Mouse (Mus musculus) heart, embryonic 15.5 days (tissue): Measurements from ENCODE around the gene Ushbp1. TPM values are rescaled to one million over a fixed set of nuclear protein-coding genes. Genes with fewer than 3 reads are reported as not detected.
"Not testable (repeated sequence)": the region's sequence is repeated elsewhere in the genome, so short reads cannot be mapped to it uniquely, and the experiment has no call there.

ENCODE experiments used
- ATAC-seq: fragments of 200-750 bp; cut with Nextera tagmentation; replicated peaks from 2 replicates; pipeline ENCODE4 v1.8.0; 2017; ENCODE audit warnings: low read depth, moderate TSS enrichment; ENCODE audit not compliant: insufficient number of reproducible peaks, insufficient read depth, low FRiP score
- H3K27ac ChIP-seq: fragments of 300-500 bp; sonication (generic); 2 replicates; pipeline ENCODE4 v1.5.1; 2015; ENCODE audit warnings: mild to moderate bottlenecking, inconsistent platforms
- H3K27me3 ChIP-seq: fragments of 300-500 bp; sonication (generic); 2 replicates; pipeline ENCODE4 v1.6.1; 2015; ENCODE audit warnings: inconsistent platforms
- H3K36me3 ChIP-seq: fragments of 300-500 bp; sonication (generic); 2 replicates; pipeline ENCODE4 v1.6.1; 2015; ENCODE audit warnings: mild to moderate bottlenecking, inconsistent platforms
- H3K4me1 ChIP-seq: fragments of 300-500 bp; sonication (generic); replicated peaks from 2 replicates; pipeline ENCODE4 v1.6.1; 2015; ENCODE audit warnings: inconsistent platforms
- H3K4me2 ChIP-seq: fragments of 300-500 bp; sonication (generic); 2 replicates; pipeline ENCODE4 v1.6.1; 2015; ENCODE audit warnings: inconsistent platforms, mild to moderate bottlenecking, moderate library complexity
- H3K4me3 ChIP-seq: fragments of 300-500 bp; sonication (generic); 2 replicates; pipeline ENCODE4 v1.5.1; 2015; ENCODE audit warnings: mild to moderate bottlenecking, inconsistent platforms
- H3K9ac ChIP-seq: fragments of 300-500 bp; sonication (generic); 2 replicates; pipeline ENCODE4 v1.6.1; 2015; ENCODE audit warnings: mild to moderate bottlenecking, inconsistent platforms
- H3K9me3 ChIP-seq: fragments of 300-500 bp; sonication (generic); replicated peaks from 2 replicates; pipeline ENCODE4 v1.6.1; 2016; ENCODE audit warnings: inconsistent platforms
- WGBS: fragments of 180-500 bp; shearing (Covaris S2); methylation state at CpG from one replicate; pipeline ENCODE4 v1.1.7; 2015; ENCODE audit warnings: mixed read lengths; 5-methylcytosine and 5-hydroxymethylcytosine counted together
- polyA plus RNA-seq: library from polyadenylated mRNA; unstranded; fragments of >200 nt; fragmentation: Nextera tagmentation; extraction: Ambion mirVana; gene quantifications from 2 replicates; pipeline ENCODE4 v1.2.1, GENCODE M21; 2015

Gene Ushbp1
- polyA plus RNA-seq, 1 experiment from 2014 or later = 14.6 TPM

- Histone ChIP-seq H3K27ac (peak overlapping the region; percentile 93), H3K4me3 (no peak overlapping the region), H3K27me3 (no peaks in the 10 kb centered on the region), H3K4me2 (peak overlapping the region; percentile 87; the same call in 1 of the 2 replicates), H3K9me3 (no peaks in the 10 kb centered on the region), H3K4me1 (peaks cover 33% of the 10 kb centered on the region), H3K9ac (no peak overlapping the region; the same call in 1 of the 2 replicates), H3K36me3 (peaks cover 7% of the 10 kb centered on the region; the same call in 1 of the 2 replicates)
- ATAC-seq = no peak
These were observed 27.2 kb downstream of the Ushbp1 start for GRCm38 (mm10) chr8:71368366-71368765.

- WGBS = 39% methylated on average over 17 of the region's 17 CpGs
- peak overlapping the region; percentile 87 for H3K4me2 ChIP-seq
- H3K27ac ChIP-seq = peak overlapping the region; percentile 93
- no peak for ATAC-seq
- no peaks in the 10 kb centered on the region for H3K27me3 ChIP-seq
- H3K36me3 ChIP-seq = peaks cover 7% of the 10 kb centered on the region; the same call in 1 of the 2 replicates
- H3K4me3 ChIP-seq = peak overlapping the region; percentile 79
- peaks cover 33% of the 10 kb centered on the region for H3K4me1 ChIP-seq
- no peaks in the 10 kb centered on the region for H3K9me3 ChIP-seq
- peak overlapping the region; percentile 70 for H3K9ac ChIP-seq
These were observed 27.9 kb downstream of the Ushbp1 start for GRCm38 (mm10) chr8:71367529-71368176.

GRCm38 (mm10) chr8:71366771-71367528, 28.7 kb downstream of the Ushbp1 start, which contains the start of gene Use1:
Use1 (plus strand) TSS chr8:71366848.
- peak; percentile 82 for ATAC-seq
- Histone ChIP-seq H3K4me1 (peaks cover 33% of the 10 kb centered on the region), H3K36me3 (peaks cover 7% of the 10 kb centered on the region; the same call in 1 of the 2 replicates), H3K4me2 (peak within 1 kb of the TSS; percentile 87), H3K9me3 (no peaks in the 10 kb centered on the region), H3K27ac (peak within 1 kb of the TSS; percentile 93), H3K27me3 (no peaks in the 10 kb centered on the region), H3K4me3 (peak within 1 kb of the TSS; percentile 79), H3K9ac (peak within 1 kb of the TSS; percentile 70)
- WGBS = under 1% methylated on average over 56 of the region's 56 CpGs

- no peaks in the 10 kb centered on the region for H3K4me1 ChIP-seq
- no peaks in the 10 kb centered on the region for H3K27me3 ChIP-seq
- peaks cover 73% of the 10 kb centered on the region for H3K36me3 ChIP-seq
- ATAC-seq = no peak
- no peak overlapping the region for H3K9ac ChIP-seq
- WGBS = 91% methylated on average over 3 of the region's 3 CpGs
- H3K9me3 ChIP-seq = no peaks in the 10 kb centered on the region
- no peak overlapping the region for H3K4me2 ChIP-seq
- no peak overlapping the region for H3K27ac ChIP-seq
- no peak overlapping the region for H3K4me3 ChIP-seq
These were observed 37.6 kb downstream of the Ushbp1 start for GRCm38 (mm10) chr8:71358026-71358425.

- Histone ChIP-seq H3K4me3 (no peak overlapping the region), H3K36me3 (peaks cover 90% of the 10 kb centered on the region), H3K27ac (no peak overlapping the region), H3K4me2 (no peak overlapping the region), H3K9me3 (no peaks in the 10 kb centered on the region), H3K27me3 (no peaks in the 10 kb centered on the region), H3K4me1 (peaks cover 4% of the 10 kb centered on the region; the same call in 1 of the 2 replicates), H3K9ac (no peak overlapping the region)
- WGBS = 93% methylated on average over 1 of the region's 1 CpGs
- ATAC-seq = no peak
These were observed 44.1 kb downstream of the Ushbp1 start for GRCm38 (mm10) chr8:71351520-71351919.

GRCm38 (mm10) chr8:71351117-71351516, 44.5 kb downstream of the Ushbp1 start:
- WGBS = 48% methylated on average over 3 of the region's 3 CpGs
- Histone ChIP-seq H3K4me3 (no peak overlapping the region), H3K27me3 (no peaks in the 10 kb centered on the region), H3K9me3 (no peaks in the 10 kb centered on the region), H3K27ac (no peak overlapping the region), H3K9ac (no peak overlapping the region), H3K36me3 (peaks cover 90% of the 10 kb centered on the region), H3K4me2 (no peak overlapping the region), H3K4me1 (peaks cover 4% of the 10 kb centered on the region; the same call in 1 of the 2 replicates)
- ATAC-seq = no peak; the same call in 1 of the 2 replicates

- no peak overlapping the region for H3K9ac ChIP-seq
- peaks cover 4% of the 10 kb centered on the region; the same call in 1 of the 2 replicates for H3K4me1 ChIP-seq
- no peak overlapping the region for H3K4me3 ChIP-seq
- H3K27me3 ChIP-seq = no peaks in the 10 kb centered on the region
- no peak for ATAC-seq
- H3K27ac ChIP-seq = no peak overlapping the region
- H3K4me2 ChIP-seq = no peak overlapping the region
- peaks cover 91% of the 10 kb centered on the region for H3K36me3 ChIP-seq
- WGBS = 80% methylated on average over 1 of the region's 1 CpGs
- no peaks in the 10 kb centered on the region for H3K9me3 ChIP-seq
These were observed 49.0 kb downstream of the Ushbp1 start for GRCm38 (mm10) chr8:71346581-71346980.

GRCm38 (mm10) chr8:71340625-71341024, 55.0 kb downstream of the Ushbp1 start:
- no peak overlapping the region for H3K27ac ChIP-seq
- H3K4me3 ChIP-seq = no peak overlapping the region
- 80% methylated on average over 5 of the region's 5 CpGs for WGBS
- H3K9ac ChIP-seq = no peak overlapping the region
- H3K4me1 ChIP-seq = no peaks in the 10 kb centered on the region
- H3K4me2 ChIP-seq = no peak overlapping the region
- ATAC-seq = no peak
- no peaks in the 10 kb centered on the region for H3K9me3 ChIP-seq
- no peaks in the 10 kb centered on the region for H3K27me3 ChIP-seq
- H3K36me3 ChIP-seq = peaks cover 57% of the 10 kb centered on the region

GRCm38 (mm10) chr8:71337834-71338233, 57.8 kb downstream of the Ushbp1 start:
- not testable (repeated sequence) for H3K27ac ChIP-seq, H3K9ac ChIP-seq, H3K27me3 ChIP-seq, H3K4me1 ChIP-seq, H3K4me2 ChIP-seq, ATAC-seq, H3K9me3 ChIP-seq, H3K4me3 ChIP-seq
- WGBS = 97% methylated on average over 6 of the region's 6 CpGs
- H3K36me3 ChIP-seq = peaks cover 39% of the 10 kb centered on the region
